Mouse (Mus musculus): ENCODE results near the gene Sept5. TPM values are rescaled to one million over a fixed set of nuclear protein-coding genes. Genes with fewer than 3 reads are reported as not detected.

The Sept5 gene
- polyA plus RNA-seq, 1 experiment from 2014 or later = 21.4 TPM

DNA sequence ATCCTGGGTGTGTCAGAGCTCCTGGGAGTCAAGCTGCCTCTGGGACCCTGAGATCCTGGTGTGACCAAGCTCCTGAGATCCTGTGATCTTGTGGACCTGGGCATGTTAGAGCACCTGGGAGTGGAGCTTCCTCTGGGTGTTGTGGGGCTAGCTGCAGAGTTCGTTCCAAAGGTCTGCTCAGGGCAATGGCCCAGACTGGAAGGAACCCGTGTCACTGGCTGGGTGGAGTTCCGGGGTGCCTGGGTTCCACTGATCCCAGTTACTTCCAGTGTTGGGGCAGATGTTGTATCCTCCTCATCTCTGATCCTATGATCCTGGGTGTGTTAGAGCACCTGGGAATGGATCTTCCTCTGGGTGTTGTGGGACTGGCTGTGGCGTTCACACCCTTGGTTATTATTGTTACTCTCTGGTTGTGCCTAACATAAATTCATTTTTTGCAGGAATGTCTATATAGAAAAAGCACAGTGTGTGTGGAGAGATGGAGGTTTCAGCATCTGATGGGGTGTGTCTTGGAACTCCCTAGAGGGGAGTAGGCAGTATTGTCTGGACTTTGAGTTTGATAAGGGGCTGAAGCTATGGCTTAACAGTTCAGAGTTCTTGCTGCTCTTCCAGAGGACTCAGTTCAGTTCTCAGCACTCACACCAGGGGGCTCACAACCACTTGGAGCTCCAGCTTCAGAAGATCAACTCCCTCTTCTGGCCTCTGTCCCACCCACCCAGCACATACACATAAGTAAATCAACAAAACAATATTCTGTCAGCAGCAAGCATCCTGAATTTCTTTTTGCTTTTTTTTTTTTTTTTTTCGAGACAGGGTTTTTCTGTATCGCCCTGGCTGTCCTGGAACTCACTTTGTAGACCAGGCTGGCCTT lies 23.8 kb upstream of the Sept5 start:
- Histone ChIP-seq H3K9me3 (ENCODE audit: low read length) (no peaks in the 10 kb centered on the region), H3K4me3 (ENCODE audit: low read length) (no peak overlapping the region), H3K27me3 (ENCODE audit: insufficient read depth, low read length) (no peaks in the 10 kb centered on the region), H3K9ac (replicated peaks; ENCODE audit: low read length) (no peak overlapping the region), H3K4me2 (replicated peaks; ENCODE audit: low read depth, low read length) (no peak overlapping the region), H3K36me3 (ENCODE audit: insufficient read depth, low read length) (no peaks in the 10 kb centered on the region), H3K27ac (ENCODE audit: low read length) (no peak overlapping the region), H3K4me1 (ENCODE audit: insufficient read depth, low read length) (peaks cover 8% of the 10 kb centered on the region; the same call in 1 of the 2 replicates)
- 90% methylated on average over 6 of the region's 6 CpGs for WGBS
- no peak for ATAC-seq (ENCODE audit: low FRiP score, low TSS enrichment)

DNA sequence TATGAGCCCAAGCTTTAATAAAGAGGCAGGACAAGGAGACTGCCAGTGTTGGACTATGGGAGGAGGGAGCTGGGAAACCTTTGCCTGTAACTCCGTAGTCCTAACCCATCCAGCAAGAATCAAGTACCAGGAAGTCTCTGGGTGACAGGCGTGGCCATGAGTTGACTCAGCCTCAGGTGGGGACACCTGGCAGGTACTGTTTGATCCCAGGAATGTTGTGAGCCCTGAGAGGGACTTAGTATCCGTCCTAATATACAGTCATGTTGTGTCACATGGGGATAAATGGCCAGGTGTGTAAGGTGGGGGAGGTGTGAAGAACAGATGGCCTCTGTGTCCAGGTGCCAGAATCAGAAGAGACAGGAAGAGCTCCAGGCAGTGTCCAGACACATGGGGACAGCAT lies 19.4 kb upstream of the Sept5 start:
- WGBS = 76% methylated on average over 3 of the region's 3 CpGs
- H3K4me2 ChIP-seq (replicated peaks; ENCODE audit: low read depth, low read length) = no peak overlapping the region
- H3K4me3 ChIP-seq (ENCODE audit: low read length) = no peak overlapping the region
- no peaks in the 10 kb centered on the region for H3K36me3 ChIP-seq (ENCODE audit: insufficient read depth, low read length)
- H3K9ac ChIP-seq (replicated peaks; ENCODE audit: low read length) = no peak overlapping the region
- H3K27me3 ChIP-seq (ENCODE audit: insufficient read depth, low read length) = no peaks in the 10 kb centered on the region
- no peaks in the 10 kb centered on the region for H3K4me1 ChIP-seq (ENCODE audit: insufficient read depth, low read length)
- ATAC-seq (ENCODE audit: low FRiP score, low TSS enrichment) = no peak
- H3K27ac ChIP-seq (ENCODE audit: low read length) = no peak overlapping the region
- H3K9me3 ChIP-seq (ENCODE audit: low read length) = no peaks in the 10 kb centered on the region

DNA sequence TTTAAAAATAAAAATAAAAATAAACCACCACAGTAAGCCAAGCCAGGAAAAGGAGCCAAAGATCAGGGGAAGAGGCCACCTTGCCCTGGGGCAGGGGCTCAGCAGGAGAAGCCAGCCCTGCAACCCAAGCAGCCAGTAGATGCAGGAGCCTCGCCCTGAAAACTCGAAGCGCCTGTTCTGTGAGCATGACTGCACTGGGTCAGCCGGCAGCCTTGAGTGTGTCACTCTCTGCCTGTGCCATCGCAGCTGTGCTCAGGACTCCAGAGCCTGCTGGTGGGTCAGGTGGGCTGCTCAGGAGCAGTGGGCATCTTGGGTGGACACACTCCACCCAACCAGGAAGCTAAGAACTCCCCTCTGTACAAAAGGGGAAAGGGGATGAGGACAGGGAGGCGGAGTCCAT lies 15.6 kb upstream of the Sept5 start:
- no peak overlapping the region for H3K27ac ChIP-seq (ENCODE audit: low read length)
- WGBS = 54% methylated on average over 6 of the region's 6 CpGs
- no peaks in the 10 kb centered on the region for H3K36me3 ChIP-seq (ENCODE audit: insufficient read depth, low read length)
- no peaks in the 10 kb centered on the region for H3K9me3 ChIP-seq (ENCODE audit: low read length)
- H3K27me3 ChIP-seq (ENCODE audit: insufficient read depth, low read length) = no peaks in the 10 kb centered on the region
- no peak overlapping the region for H3K9ac ChIP-seq (replicated peaks; ENCODE audit: low read length)
- no peak overlapping the region for H3K4me2 ChIP-seq (replicated peaks; ENCODE audit: low read depth, low read length)
- no peak overlapping the region for H3K4me3 ChIP-seq (ENCODE audit: low read length)
- no peaks in the 10 kb centered on the region for H3K4me1 ChIP-seq (ENCODE audit: insufficient read depth, low read length)
- no peak for ATAC-seq (ENCODE audit: low FRiP score, low TSS enrichment)

DNA sequence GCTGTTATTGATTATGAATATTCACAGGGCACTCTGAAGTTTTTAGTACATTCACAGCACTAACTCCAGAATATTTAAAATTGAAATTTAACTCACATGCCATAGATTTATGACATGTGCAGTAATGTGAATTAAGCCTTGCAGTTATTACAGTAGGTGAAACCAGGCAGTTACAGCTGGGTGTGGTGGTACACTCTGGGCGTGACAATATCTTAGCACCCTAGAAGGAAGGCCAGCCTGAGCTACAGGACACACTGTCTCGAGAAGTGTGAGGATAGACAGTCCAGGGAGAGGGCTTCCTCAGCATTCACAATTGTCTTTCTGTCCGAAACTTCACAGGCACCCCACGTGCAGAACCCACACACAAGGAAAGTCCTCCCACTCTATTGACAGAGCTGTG lies 14.7 kb upstream of the Sept5 start:
- no peaks in the 10 kb centered on the region for H3K4me1 ChIP-seq (ENCODE audit: insufficient read depth, low read length)
- H3K4me2 ChIP-seq (replicated peaks; ENCODE audit: low read depth, low read length) = no peak overlapping the region
- no peak overlapping the region for H3K9ac ChIP-seq (replicated peaks; ENCODE audit: low read length)
- 75% methylated on average over 4 of the region's 4 CpGs for WGBS
- H3K4me3 ChIP-seq (ENCODE audit: low read length) = no peak overlapping the region
- no peaks in the 10 kb centered on the region for H3K36me3 ChIP-seq (ENCODE audit: insufficient read depth, low read length)
- ATAC-seq (ENCODE audit: low FRiP score, low TSS enrichment) = no peak
- H3K27me3 ChIP-seq (ENCODE audit: insufficient read depth, low read length) = no peaks in the 10 kb centered on the region
- no peak overlapping the region for H3K27ac ChIP-seq (ENCODE audit: low read length)
- no peaks in the 10 kb centered on the region for H3K9me3 ChIP-seq (ENCODE audit: low read length)

DNA sequence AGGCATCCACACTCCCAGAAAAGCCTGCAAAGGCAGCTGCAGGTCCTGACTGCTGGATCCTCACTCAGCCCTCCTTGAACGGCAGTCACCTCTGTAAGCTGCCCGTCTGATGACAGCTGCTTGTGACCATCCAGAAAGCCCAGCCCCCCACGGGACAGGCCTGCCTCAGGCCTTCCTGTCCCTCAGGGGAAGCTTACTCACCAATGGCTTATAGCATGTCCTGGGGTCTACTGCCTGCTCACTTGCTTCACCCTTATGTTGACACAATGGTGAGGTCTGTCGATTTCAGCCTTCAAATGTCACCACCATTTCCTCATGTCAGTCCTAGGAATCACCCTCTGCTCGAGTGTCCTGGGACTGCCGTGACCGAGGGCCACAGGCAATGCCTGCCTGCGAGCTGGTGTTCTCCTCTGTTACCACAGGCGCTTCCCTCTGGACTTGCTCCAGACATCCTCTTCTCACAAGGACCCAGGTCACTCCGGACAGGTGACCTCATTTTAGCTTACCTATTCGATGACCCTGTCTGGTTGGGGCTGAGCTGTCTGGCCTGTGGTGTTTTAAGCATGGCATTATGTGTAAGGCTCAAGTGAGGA lies 13.7 kb upstream of the Sept5 start:
- H3K27ac ChIP-seq (ENCODE audit: low read length) = no peak overlapping the region
- H3K4me1 ChIP-seq (ENCODE audit: insufficient read depth, low read length) = no peaks in the 10 kb centered on the region
- H3K4me2 ChIP-seq (replicated peaks; ENCODE audit: low read depth, low read length) = no peak overlapping the region
- no peaks in the 10 kb centered on the region for H3K9me3 ChIP-seq (ENCODE audit: low read length)
- no peaks in the 10 kb centered on the region for H3K27me3 ChIP-seq (ENCODE audit: insufficient read depth, low read length)
- ATAC-seq (ENCODE audit: low FRiP score, low TSS enrichment) = no peak
- H3K9ac ChIP-seq (replicated peaks; ENCODE audit: low read length) = no peak overlapping the region
- no peaks in the 10 kb centered on the region for H3K36me3 ChIP-seq (ENCODE audit: insufficient read depth, low read length)
- no peak overlapping the region for H3K4me3 ChIP-seq (ENCODE audit: low read length)
- 72% methylated on average over 11 of the region's 11 CpGs for WGBS

DNA sequence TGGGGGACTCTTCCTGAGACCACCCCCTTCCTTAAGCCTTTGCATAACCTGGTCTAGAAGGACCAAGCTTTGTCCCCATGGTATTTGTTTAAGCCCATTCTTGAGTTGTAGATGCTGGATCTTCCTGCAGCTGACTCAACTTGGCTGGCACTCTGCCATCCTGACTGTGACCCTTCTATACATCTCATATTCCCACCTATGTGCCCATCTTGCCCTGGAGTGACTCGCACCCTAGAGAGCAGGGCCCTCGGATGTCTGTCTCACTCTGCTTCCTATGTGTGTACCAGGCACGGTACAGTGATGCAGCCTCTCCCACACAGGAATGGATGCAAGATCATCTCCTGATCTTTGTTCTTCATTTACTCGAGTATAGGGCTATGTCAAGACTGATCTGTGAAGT lies 13.1 kb upstream of the Sept5 start:
- Histone ChIP-seq H3K27me3 (ENCODE audit: insufficient read depth, low read length) (no peaks in the 10 kb centered on the region), H3K4me1 (ENCODE audit: insufficient read depth, low read length) (no peaks in the 10 kb centered on the region), H3K36me3 (ENCODE audit: insufficient read depth, low read length) (no peaks in the 10 kb centered on the region), H3K9me3 (ENCODE audit: low read length) (no peaks in the 10 kb centered on the region), H3K9ac (replicated peaks; ENCODE audit: low read length) (no peak overlapping the region), H3K27ac (ENCODE audit: low read length) (no peak overlapping the region), H3K4me2 (replicated peaks; ENCODE audit: low read depth, low read length) (no peak overlapping the region), H3K4me3 (ENCODE audit: low read length) (no peak overlapping the region)
- WGBS = 80% methylated on average over 4 of the region's 4 CpGs
- ATAC-seq (ENCODE audit: low FRiP score, low TSS enrichment) = no peak

DNA sequence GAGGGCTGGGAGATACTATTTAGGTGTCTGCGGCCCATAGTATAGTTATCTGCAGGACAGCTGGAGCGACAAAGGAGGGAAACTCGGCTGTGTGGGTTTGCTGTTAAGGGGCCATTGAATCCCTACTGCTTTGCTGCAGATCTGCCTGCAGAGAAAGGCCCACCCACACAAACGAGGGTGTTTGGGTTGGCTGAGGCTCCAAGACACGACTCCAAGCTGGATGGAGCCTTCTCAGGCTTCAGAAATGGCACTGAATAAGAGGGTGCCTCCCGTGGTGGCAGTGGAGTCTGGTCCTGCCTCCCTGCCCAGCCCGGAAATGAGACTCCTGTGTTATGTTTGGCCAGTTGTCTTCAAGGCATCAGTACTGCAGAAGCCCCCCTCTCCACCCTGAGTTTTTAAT lies 12.5 kb upstream of the Sept5 start:
- Histone ChIP-seq H3K4me3 (ENCODE audit: low read length) (no peak overlapping the region), H3K9ac (replicated peaks; ENCODE audit: low read length) (no peak overlapping the region), H3K4me2 (replicated peaks; ENCODE audit: low read depth, low read length) (no peak overlapping the region), H3K27ac (ENCODE audit: low read length) (no peak overlapping the region), H3K27me3 (ENCODE audit: insufficient read depth, low read length) (no peaks in the 10 kb centered on the region), H3K9me3 (ENCODE audit: low read length) (no peaks in the 10 kb centered on the region), H3K4me1 (ENCODE audit: insufficient read depth, low read length) (no peaks in the 10 kb centered on the region), H3K36me3 (ENCODE audit: insufficient read depth, low read length) (no peaks in the 10 kb centered on the region)
- no peak for ATAC-seq (ENCODE audit: low FRiP score, low TSS enrichment)
- WGBS = 47% methylated on average over 7 of the region's 7 CpGs

DNA sequence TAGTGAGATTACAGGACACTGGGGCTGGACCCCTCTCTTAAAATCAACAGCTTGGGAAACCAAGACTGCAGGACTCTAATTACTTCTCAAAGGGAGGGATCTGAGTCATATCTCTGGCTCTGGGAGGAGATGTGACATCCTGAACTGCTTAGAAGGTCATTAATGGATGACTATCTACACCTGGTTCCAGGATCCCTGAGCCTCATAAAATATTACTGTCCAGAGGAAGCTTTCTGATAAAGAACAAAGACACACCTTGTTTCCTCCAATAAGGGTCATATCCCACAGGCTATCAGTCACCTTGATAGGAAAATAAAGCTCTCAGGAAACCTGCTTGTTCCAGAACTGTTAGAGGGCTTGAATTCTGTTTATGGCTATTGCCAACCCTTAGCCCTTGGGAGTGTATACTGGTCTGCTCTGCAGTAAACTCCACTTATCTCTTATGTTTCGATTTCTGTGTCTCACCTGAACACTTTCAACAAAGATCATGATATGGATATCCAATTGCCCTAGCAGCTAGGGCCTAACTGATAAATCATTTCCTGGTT lies 9.7 kb upstream of the Sept5 start:
- no peaks in the 10 kb centered on the region for H3K27me3 ChIP-seq (ENCODE audit: insufficient read depth, low read length)
- H3K36me3 ChIP-seq (ENCODE audit: insufficient read depth, low read length) = no peaks in the 10 kb centered on the region
- H3K4me2 ChIP-seq (replicated peaks; ENCODE audit: low read depth, low read length) = no peak overlapping the region
- 90% methylated on average over 1 of the region's 1 CpGs for WGBS
- no peak for ATAC-seq (ENCODE audit: low FRiP score, low TSS enrichment)
- H3K4me1 ChIP-seq (ENCODE audit: insufficient read depth, low read length) = no peaks in the 10 kb centered on the region
- H3K27ac ChIP-seq (ENCODE audit: low read length) = no peak overlapping the region
- H3K9me3 ChIP-seq (ENCODE audit: low read length) = no peaks in the 10 kb centered on the region
- H3K4me3 ChIP-seq (ENCODE audit: low read length) = no peak overlapping the region
- H3K9ac ChIP-seq (replicated peaks; ENCODE audit: low read length) = no peak overlapping the region

DNA sequence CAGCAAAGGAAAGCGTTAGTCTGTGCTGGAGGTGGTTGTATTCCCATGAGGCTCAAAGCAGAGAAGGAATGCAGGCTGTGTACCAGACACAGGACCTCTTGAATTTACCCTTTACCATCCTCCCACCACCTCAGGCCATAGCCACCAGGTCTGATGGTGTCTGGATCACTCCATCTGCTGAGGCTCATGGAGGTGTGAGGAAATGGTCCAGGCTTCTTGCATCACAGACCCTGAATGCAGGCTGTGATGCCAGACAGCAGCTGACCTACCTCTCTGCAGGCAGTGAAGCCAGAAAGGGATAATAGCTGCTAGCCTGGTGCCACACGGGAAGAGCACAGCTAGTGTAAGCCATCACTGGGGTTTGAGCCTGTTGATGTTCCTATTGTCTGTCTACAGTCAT lies 8.6 kb upstream of the Sept5 start:
- Histone ChIP-seq H3K36me3 (ENCODE audit: insufficient read depth, low read length) (no peaks in the 10 kb centered on the region), H3K4me1 (ENCODE audit: insufficient read depth, low read length) (no peaks in the 10 kb centered on the region), H3K4me2 (replicated peaks; ENCODE audit: low read depth, low read length) (no peak overlapping the region), H3K4me3 (ENCODE audit: low read length) (no peak overlapping the region), H3K27ac (ENCODE audit: low read length) (no peak overlapping the region), H3K27me3 (ENCODE audit: insufficient read depth, low read length) (no peaks in the 10 kb centered on the region), H3K9me3 (ENCODE audit: low read length) (no peaks in the 10 kb centered on the region), H3K9ac (replicated peaks; ENCODE audit: low read length) (no peak overlapping the region)
- ATAC-seq (ENCODE audit: low FRiP score, low TSS enrichment) = no peak
- WGBS = 47% methylated on average over 2 of the region's 2 CpGs

DNA sequence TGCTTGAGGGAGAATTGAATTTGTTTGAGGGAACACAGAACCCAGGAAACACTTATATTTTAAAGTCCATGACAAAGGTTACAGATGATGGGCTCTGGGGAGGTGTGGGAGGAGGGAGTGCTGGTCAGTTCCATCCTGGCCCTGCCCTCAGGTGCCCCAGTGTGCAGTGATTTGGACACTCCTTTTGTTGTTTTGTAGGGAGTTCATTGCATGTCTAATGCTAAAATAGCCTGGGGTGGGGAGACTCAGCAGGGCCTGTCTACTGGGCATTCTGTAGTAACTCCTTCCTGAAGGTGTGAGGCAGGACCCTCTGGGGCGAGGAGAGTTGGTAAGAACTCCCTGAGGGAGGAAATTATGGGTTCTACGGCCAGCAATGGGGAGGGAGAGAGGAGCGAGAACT lies 7.0 kb upstream of the Sept5 start:
- no peaks in the 10 kb centered on the region for H3K9me3 ChIP-seq (ENCODE audit: low read length)

More for the DNA sequence above, 7.0 kb upstream of the Sept5 start:
- no peaks in the 10 kb centered on the region for H3K36me3 ChIP-seq (ENCODE audit: insufficient read depth, low read length)
- WGBS = 40% methylated on average over 3 of the region's 3 CpGs
- H3K9ac ChIP-seq (replicated peaks; ENCODE audit: low read length) = no peak overlapping the region
- H3K4me1 ChIP-seq (ENCODE audit: insufficient read depth, low read length) = no peaks in the 10 kb centered on the region
- no peak overlapping the region for H3K4me2 ChIP-seq (replicated peaks; ENCODE audit: low read depth, low read length)
- no peaks in the 10 kb centered on the region for H3K27me3 ChIP-seq (ENCODE audit: insufficient read depth, low read length)
- H3K4me3 ChIP-seq (ENCODE audit: low read length) = no peak overlapping the region
- ATAC-seq (ENCODE audit: low FRiP score, low TSS enrichment) = 0 out of 2 replicates have a peak, but pooled peaks have one; percentile 39
- H3K27ac ChIP-seq (ENCODE audit: low read length) = no peak overlapping the region

Measured in kidney, embryonic 16.5 days (tissue).